Mouse (Mus musculus) erythroid progenitor cell, adult 5-6 weeks (primary cell): ENCODE results near the gene Rcn3. TPM values are rescaled to one million over a fixed set of nuclear protein-coding genes. Genes with fewer than 3 reads are reported as not detected.
"Not testable (repeated sequence)": the region's sequence is repeated elsewhere in the genome, so short reads cannot be mapped to it uniquely, and the experiment has no call there.

Experiments used
- ATAC-seq: replicated peaks from 2 replicates; pipeline ENCODE4 v1.8.0; 2016; ENCODE audit warnings: moderate number of reproducible peaks, mild to moderate bottlenecking, moderate TSS enrichment, inconsistent platforms; ENCODE audit not compliant: poor library complexity, low FRiP score, severe bottlenecking
- total RNA-seq, 2 experiments: library from RNA; stranded (forward) in 1 of 2; stranded (reverse) in 1 of 2; fragments of 150-400 nt in 1 of 2; fragments of 186-747, 209-891 nt in 1 of 2; gene quantifications; 2 replicates each; pipeline versions ENCODE4 v1.2.3 to v1.2.4; 2015 to 2017; ENCODE audit warnings: low replicate concordance in 2 of 2

Rcn3 gene
- total RNA-seq, 2 experiments from 2014 or later, result 1.9 to 8.8 TPM

DNA sequence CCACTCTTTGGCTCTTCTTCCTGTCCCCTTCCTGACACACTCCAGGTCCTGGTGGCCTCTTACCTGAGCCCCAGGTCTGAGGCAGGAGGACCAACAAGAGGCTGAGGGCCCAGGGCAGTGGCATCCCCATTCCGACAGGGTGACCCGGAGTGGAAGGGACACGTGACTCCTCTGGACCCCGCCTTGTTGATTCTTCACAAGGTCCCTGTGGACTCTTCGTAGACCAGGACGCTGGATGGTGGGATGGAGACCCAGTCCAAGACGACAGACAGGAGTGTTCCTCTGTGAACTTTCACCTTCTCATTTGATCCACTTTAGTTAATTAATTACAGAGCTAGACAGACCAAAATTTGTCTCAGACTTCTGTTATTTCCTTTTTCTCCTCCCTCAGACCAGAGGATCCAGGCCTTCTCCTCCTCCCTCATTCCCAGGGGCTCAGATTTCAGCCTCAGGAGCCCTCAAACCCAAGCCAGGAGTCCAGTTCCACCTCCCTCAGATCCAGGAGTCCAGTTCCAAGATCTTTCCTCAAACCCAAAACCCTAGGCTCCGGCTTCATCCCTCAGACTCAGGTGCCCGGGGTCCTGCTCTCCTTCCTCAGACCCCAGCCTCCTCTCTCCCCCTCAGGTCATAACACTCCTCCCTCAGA is 11.0 kb upstream of the Rcn3 start:
- ATAC-seq, result no peak

DNA sequence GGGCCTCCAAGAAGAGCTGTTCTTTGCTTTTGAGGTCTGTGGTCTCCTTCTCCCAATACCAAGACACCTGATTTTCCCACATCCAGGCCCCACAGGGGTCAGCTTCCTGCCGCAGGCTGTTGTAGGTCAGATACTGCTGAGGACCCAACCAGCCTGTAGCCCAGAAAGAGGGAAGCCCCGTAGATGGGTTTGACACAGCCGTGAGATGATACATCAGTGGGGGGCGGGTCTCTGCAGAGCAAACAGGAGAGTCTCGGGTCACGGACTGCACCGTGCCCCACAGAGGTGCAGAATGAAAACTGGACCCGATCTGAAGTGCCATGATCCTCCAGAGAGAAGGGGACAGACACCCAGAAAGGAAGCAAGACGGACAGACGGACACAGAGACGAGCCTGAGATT is 10.4 kb upstream of the Rcn3 start:
- ATAC-seq, result no peak

DNA sequence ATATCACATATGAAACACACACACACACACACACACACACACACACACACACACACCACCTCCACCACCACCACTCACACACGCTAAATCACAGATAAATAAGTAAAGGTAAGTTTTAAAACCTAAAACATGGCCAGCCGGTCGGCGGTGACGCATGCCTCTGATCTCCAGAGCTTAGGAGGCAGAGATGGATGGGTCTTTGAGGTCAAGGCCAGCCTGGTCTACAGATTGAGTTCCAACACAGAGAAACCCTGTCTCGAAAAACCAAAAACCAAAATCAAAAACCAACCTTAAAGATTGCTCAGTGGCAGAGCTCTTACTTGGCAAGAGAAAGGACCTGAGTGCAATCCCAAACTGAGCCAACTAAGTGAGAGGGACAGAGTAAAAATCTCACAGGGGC is 8.0 kb upstream of the Rcn3 start:
- no peak for ATAC-seq

DNA sequence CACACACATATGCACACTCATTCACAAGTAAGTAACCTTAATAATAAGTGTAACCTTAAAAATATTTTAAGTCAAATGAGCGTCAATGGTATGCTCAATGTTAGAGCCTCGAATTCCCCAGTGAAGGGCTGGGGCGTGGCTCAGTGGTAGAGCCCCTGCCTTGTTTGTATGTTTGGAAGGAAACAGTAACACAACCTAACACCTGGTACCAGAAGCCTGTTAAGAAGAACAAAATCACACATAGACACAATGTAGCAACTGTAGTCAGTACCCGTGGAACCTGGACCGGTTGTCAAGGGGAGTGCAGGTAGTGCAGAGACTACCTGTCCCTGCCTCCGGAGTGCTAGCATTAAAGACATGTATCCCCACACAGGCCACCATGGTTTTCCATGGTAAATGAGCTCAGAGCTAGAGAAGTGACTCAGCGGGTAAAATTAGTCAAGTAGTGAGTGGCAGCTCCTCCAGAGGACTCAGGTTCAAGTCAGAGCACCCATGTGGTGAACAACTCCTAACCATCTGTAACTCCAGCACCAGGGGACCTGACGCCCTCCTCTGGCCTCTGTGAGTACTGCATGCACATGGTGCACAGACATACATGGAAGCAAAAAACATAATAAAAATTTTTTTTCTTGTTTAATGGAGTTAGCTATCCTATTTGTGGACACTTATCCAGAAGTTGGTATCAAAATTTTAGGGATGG is 6.7 kb upstream of the Rcn3 start:
- no peak for ATAC-seq

DNA sequence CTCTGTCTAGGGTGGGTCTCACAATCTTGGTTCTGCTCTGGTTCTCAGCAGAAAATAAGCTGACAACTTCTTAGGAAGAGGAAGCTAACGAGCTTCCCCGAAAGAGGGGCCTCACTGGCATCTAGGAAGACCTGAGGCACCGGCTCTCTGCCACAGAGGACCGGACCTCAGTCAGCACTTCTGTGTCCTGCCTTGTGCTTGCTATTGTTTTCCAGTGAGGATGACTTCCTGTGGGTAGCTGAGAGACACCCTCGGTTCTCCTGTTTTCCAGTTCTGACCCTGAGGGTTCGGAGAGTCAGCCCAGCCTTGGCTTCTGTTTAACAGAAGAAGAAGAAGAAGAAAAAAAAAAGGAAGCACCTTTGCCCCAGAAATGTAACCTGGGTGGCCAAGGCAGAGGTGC is 5.5 kb upstream of the Rcn3 start:
- no peak for ATAC-seq

DNA sequence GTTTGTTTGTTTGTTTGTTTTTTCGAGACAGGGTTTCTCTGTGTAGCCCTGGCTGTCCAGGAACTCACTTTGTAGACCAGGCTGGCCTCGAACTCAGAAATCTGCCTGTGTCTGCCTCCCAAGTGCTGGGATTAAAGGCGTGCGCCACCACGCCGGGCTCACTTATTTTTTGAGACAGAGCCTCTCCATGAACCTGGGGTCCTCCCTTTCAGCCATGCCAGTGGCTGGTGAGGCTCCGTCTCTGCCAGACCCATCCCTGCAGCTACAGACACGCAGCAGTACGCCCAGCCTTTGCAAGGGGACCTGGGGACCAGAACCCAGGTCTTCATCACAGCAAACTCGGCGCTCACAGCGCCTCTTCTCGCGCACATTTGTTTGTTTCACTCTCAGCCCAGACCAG is 3.9 kb upstream of the Rcn3 start:
- not testable (repeated sequence) for ATAC-seq

DNA sequence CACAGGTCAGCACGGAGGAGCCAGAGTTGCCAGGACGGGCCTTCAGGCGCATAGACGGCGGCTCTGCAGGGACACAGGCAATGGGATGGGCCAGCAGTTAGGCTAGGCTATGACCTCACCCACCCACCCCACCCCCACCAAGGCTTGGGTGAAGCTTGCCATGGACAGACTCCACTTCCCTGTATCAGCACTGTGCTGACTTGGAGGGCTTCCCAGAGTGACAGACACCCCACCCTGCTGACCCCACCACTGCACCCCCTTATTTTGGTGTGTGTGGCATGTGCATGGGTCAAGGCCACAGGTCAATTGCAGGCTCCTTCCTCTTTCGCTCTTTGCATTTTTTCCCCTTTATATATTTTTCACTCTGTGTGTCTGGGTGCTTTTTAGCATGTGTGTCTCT is 3.3 kb upstream of the Rcn3 start:
- no peak for ATAC-seq

DNA sequence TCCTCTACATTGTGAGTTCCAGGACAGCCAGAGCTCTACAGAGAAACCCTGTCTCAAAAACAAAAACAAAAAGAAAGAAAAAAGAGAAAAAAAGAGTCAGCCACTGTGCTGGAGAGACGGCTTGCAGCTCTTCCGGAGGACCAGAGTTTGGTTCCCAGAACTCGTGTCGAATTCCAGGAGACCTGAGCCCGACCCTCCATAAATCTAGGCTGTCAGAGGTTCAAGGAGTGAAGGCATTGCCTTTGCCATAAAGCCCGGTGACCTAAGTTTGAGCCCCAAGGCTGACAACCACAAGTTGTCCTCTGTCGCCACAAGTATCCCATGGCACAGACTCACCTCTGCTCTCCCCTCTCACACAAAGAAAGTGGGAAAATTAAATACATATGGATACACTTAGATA is 2.1 kb upstream of the Rcn3 start:
- ATAC-seq, result no peak

DNA sequence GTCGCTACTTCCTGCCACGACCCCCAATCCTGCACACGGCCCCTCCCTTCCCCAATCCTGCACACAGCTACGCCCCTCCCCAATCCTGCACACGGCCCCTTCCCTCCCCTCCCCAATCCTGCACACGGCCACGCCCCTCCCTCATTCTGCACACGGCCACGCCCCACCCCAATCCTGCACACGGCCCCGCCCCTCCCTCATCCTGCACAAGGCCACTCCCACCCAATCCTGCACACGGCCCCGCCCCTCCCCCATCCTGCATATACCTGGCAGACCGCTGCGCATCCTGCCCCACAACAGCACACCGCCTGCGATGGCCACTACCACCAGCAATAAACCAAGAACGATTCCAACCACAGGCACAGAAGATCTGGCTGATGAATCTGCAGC is 1.5 kb upstream of the Rcn3 start:
- ATAC-seq, result no peak

DNA sequence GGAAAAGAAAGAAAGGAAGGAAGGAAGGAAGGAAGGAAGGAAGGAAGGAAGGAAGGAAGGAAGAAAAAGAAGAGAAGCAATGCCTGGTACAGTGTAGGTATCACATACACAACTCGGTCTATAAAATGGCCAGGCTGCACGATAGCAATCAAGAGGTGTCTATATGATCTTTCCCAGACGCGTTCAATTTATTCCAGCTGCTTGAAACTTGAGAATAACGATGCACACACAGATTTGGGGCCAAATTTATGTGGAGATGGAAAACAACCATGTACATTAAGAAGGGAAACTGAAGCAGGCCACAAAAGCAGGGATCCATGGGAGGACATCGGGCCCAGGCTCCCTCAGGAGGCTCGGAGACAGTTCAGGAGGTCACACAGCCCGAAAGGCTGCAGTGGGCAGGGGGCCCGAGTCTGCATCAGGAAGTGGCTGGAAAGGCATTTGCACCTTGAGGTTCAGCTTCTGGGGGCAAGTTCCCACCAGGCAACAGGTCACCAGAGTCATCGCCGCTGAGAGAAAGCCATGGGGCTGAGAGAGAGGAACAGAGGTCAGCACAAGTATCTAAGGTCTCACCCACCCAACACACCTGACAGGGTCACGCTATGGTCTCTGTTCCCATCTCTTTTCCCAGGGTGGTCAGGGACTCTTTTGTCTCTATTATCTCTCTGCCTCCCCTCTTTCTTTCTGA is 951 bp upstream of the Rcn3 start:
- ATAC-seq, result no peak

DNA sequence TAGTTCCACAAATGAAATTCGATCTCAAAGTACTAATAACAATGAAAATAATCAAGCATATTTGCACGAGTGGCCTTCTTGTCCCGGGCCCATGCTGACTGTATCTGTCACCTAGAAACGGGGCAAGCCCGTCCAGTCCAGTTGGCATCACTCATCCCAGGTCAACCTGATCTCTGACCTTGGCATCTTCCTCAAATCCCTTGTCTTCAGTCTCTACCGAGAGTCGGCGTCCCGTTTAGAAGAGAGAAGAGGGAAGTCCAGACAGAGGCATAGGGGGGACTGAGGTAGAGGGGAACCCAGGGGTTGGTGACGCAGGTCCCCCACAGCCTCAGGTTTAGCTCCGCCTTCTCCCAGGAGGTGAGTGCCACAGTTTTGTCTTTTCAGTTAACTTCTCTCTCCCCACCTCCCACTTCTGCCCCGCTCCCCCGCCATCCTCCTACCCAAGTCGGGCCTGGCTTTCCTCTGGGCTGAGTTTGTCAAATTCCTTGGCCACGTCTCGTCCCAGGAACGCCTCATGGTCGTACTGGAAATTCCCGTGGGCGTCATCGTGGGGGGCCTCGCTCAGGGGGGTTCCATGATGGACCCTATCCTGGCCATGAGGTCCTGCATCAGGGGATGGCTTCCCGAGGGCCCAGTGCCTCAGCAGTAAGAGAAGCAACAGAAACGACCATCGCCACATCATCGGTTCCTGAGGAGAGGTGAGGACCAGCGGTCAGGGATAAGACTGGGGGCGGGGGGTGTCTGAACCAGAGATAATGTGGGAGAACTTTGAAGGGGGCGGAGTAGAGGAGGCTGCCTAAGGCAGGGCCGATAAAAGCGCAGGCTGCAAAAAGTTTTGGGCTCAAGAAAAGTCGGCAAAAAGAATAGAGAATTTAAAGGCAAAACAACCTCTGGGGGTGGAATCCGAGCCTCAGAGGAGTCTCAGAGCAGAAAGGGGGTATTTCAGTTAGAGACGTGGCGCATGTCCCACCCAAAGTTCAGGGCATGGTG is 725 bp downstream of the Rcn3 start:
- ATAC-seq, result no peak

DNA sequence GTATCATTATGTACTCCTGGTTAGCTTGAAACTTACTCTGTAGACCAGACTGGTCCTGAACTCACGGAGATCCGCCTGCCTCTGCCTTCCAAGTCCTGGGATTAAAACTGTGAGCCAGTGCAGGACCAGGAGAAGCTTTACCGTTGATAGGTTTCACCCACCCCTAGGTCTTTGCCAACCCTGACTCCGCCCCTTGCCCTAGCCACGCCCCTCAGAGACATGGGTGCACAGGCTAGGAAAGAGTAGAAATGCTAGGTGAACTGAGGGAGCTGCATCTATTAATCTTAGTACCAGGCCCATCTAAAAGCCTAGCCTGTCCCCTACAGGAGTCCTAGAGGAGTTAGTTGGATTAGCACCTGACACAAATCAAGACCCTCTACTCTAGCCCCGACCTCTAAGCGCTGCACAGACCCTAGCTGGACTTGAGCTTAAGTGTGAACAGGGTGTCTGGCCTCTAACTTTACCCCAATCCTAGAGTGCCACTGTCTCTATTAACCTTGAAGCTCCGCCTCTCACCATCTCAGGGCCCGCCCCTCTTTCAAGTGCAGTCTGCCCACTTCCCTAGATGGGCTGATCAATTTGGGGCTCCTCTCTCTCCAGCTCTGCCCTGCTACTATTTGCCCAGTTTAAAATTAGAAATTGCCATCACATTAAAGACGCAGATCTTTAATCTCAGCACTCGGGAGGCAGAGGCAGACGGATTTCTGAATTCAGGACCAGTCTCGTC is 1.6 kb downstream of the Rcn3 start:
- no peak for ATAC-seq

DNA sequence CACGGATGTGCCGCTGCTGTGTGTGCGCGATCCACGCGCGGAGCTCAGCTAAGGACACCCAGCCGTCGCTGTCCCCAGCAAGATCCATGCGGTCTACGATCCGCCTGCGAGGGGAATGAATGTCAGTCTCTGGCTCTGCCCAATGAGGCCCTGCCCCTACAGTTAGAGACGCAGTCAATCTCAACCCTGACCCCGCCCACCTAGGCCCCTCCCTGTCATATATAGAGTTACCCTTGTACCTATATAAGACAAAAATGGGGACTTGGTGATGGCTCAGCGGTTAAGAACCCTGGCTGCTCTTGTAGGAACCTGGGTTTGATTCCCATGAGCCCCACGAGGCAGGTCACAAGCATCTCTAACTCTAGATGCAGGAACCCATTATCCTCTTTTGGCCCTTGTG is 3.4 kb downstream of the Rcn3 start:
- ATAC-seq, result no peak

DNA sequence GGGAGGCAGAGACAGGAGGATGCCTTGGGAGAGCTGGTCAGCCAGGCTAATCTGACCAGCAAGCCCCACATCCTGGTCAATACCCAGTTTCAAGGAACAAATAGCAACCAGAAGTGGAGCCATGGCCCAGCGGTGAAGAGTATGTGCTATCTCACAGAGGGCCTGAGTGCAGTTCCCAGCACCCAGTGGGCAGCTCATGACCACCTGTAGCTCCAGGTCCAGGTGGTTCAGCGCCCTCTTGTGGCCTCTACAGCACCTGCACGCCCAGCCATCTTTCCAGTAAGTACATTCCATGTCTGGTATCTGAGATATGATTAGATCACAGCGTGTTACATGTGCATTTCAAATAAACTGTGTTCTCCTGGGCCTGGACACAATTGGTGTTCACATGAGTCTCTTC is 5.9 kb downstream of the Rcn3 start:
- ATAC-seq, result no peak

DNA sequence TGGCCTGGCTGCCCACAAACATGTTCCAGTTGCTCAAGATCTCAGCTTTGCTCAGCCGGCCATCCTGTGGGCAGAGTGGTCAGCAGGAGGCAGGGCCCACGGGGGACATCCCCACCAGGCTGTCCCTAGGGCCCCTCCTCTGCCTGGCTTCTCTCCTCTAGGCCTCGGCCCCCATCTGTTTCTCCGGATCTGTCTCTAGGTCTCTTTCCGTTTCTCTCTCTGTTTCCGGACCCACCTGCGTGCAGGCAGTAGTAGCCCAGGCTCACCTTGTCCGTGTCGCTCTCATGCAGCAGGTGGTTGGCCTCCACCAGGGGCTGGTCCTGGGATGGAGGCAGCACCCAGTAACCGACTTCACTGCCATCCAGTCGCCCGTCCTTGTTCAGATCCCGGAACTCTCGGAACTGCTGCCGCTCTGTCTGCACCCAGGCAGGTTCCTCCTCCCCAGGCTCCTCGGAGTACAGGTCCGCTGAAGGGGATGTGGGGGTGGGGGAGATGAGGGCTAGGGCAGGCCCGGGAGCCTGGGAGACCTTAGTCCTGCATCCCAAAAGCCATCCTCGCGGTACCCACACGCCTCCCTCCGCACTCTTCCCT is 8.6 kb downstream of the Rcn3 start:
- ATAC-seq, result no peak

DNA sequence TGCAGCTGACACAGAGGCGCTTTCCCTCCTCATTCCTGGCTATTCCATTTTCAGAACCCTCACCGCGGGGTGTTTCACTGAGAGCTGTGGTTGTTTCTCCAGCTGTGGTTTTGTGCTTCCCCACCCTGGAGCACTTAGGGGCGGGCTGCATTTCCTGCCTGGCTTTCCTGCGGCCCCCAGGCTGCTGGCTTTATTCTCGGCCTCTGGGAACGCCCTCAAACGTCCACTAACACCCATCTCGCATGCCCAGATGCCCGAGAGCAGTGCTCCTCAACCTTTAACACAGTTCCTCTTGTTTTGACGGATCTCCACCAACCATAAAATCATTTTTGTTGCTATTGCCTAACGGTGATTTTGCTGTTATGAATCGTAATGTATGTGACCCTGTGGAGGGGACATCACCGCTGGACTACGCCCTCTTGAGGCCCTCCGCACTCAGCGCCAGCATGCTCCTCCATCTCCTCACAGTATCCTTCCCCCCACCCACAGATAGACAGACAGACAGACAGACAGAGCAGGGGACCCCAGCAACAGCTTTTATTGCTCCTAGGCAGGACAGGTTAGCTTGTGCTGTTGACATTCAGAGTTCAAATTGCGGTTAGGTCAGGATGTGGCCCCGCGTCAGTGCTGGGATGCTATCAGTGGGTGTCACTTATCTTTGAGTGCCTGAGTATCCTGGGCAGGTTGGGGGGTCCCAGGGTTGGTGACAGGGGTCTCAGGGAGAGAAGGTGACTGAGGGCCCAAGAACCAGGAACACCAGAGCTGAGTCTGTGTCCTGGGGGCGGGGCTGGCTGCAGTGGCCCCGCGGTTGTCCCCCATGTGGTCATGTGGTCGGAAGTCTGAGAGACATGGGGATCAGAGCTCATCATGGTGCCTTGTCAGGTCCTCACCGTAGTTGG is 9.4 kb downstream of the Rcn3 start:
- ATAC-seq, result no peak

DNA sequence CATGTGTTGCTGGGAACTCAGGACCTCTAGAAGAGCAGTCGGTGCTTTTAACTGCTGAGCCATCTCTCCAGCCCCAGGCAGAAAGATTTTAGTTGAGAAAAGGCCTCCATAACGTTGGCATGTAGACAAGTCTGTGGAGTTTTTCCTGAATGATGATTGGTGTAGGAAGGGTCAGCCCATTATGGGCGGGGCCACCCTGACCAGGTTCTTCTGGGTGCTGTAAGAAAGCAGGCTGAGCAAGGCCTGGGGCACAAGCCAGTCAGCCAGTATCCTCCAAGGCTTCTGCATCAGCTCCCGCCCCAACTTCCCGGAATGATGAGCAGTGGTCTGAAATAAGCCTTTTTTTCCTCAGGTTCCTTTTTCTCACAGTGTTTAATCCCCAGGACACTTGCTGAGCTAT is 11.0 kb downstream of the Rcn3 start:
- no peak for ATAC-seq

DNA sequence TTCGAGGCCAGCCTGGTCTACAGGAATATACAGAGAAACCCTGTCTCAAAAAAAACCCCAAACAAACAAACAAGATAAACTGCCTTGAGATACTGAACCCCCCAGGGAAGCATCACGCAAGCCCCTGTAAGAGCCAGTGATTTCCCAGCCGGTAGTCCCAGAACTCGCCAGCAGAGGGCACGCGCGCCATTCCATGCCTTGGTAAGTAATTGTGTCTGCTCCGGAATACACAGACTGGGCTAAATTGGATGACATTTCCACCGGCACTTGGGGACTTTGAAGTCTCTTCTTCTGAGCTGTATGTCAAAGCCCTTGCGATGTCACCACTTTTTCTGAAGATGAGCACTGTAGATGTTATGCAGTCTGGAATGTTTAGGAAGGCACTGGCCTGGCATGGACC is 12.2 kb downstream of the Rcn3 start:
- ATAC-seq, result peak; percentile 79
